Mouse (Mus musculus): ENCODE measurements around the gene Keap1. TPM values are rescaled to one million over a fixed set of nuclear protein-coding genes. Genes with fewer than 3 reads are reported as not detected.

Keap1 gene
- total RNA-seq, 1 experiment = 27.4 TPM

DNA sequence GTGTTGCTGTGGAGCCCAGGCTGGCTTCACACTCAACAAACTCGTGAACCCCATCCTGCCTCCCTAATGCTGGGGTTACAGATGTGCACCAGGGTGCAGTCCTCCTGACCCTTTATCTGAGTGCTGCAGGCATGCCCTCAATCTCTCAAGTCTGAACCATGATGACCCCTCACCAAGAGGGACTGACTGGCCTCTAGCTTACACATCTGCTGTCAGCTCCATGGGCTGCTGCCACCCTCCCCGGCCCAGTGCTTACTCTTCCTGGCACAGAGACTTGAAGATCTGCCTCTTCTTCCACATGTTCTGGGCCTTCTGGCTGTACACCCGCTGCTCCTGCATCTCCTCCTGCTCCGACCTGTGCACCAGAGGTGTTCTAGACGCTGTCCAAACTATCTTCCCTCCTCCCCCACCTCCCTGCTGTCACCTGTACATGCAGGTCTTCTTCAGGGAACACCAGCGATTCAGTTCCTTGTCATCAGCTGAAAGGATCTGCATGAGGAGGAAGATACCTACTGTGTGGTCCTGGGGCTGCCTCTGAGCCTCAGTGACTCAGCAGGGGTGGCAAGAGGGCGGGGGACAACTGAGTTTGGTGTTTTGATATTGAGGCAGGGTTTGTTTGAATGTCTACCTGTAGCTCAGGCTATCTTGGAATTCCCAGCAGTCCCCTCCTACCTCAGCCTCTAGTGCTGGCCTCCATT is 36.0 kb upstream of the Keap1 start:
- in situ Hi-C loops (cut with MboI; ENCODE audit: low sequenced_read_pairs in 2 of 2, unreplicated experiment in 2 of 2) = no loop called here
- no peak overlapping the region for H3K4me3 ChIP-seq (ENCODE audit: insufficient read depth in 1 of 2, low read depth in 1 of 2, low read length in 2 of 2, poor library complexity in 1 of 2, severe bottlenecking in 1 of 2)
- TF ChIP-seq HCFC1 (IDR thresholded peaks at IDR 0.05; ENCODE audit: borderline replicate concordance, insufficient read depth, low read length) (no peak), ZNF384 (IDR thresholded peaks at IDR 0.05; ENCODE audit: low read depth, low read length) (no peak)
- H3K9ac ChIP-seq (ENCODE audit: insufficient read depth, low read depth, low read length, poor library complexity, severe bottlenecking) = no peak overlapping the region
- DNase-seq (ENCODE audit: low read depth, low spot score) = no peak
- peaks cover 92% of the 10 kb centered on the region for H3K36me3 ChIP-seq (ENCODE audit: control insufficient read depth, insufficient read depth, low read length, poor library complexity, severe bottlenecking)
- H3K27ac ChIP-seq (ENCODE audit: insufficient read depth, low read depth, low read length, poor library complexity, severe bottlenecking) = no peak overlapping the region
- H3K4me1 ChIP-seq (ENCODE audit: control insufficient read depth in 2 of 2, insufficient read depth in 2 of 2, low read length in 2 of 2, poor library complexity in 1 of 2) = peaks cover 0 to 4% of the 10 kb centered on the region in 2 experiments; a peak in 1 of 4 replicates
- H3K9me3 ChIP-seq (ENCODE audit: control insufficient read depth, insufficient read depth, low read depth, low read length) = no peaks in the 10 kb centered on the region

DNA sequence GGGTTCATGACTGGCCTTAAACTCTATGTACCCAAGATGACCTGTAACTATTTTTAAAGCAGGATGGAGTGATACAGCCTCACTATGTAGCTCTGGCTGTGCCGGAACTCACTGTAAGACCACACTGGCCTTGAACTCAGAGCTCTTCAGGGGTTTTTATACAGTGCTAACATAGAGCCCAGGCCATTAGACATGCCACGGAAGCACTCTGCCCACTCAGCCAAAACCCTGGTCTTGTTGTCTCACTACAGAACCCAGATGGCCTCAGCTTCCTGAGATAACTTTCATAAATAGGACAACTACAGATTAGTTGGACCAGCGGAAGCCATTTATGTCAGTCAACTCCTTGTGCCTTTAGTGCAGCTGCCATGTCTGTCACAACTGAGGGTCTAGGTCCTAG is 35.2 kb upstream of the Keap1 start:
- H3K9ac ChIP-seq (ENCODE audit: insufficient read depth, low read depth, low read length, poor library complexity, severe bottlenecking) = no peak overlapping the region
- H3K9me3 ChIP-seq (ENCODE audit: control insufficient read depth, insufficient read depth, low read depth, low read length) = no peaks in the 10 kb centered on the region
- no peak for TF ChIP-seq ZC3H11A (IDR thresholded peaks at IDR 0.05; ENCODE audit: borderline replicate concordance, low read depth, low read length)
- no peak for TF ChIP-seq HCFC1 (IDR thresholded peaks at IDR 0.05; ENCODE audit: borderline replicate concordance, insufficient read depth, low read length)
- TF ChIP-seq MAFK (IDR thresholded peaks at IDR 0.05; ENCODE audit: insufficient read depth, low read depth, low read length) = no peak
- no peak for TF ChIP-seq ZNF384 (IDR thresholded peaks at IDR 0.05; ENCODE audit: low read depth, low read length)
- no peak for TF ChIP-seq CHD2 (IDR thresholded peaks at IDR 0.05; ENCODE audit: low read depth, low read length)
- DNase-seq (ENCODE audit: low read depth, low spot score) = no peak
- peaks cover 89% of the 10 kb centered on the region for H3K36me3 ChIP-seq (ENCODE audit: control insufficient read depth, insufficient read depth, low read length, poor library complexity, severe bottlenecking)
- no peak overlapping the region for H3K27ac ChIP-seq (ENCODE audit: insufficient read depth, low read depth, low read length, poor library complexity, severe bottlenecking)
- in situ Hi-C loops (cut with MboI; ENCODE audit: low sequenced_read_pairs in 2 of 2, unreplicated experiment in 2 of 2) = no loop called here
- H3K4me3 ChIP-seq (ENCODE audit: insufficient read depth in 1 of 2, low read depth in 1 of 2, low read length in 2 of 2, poor library complexity in 1 of 2, severe bottlenecking in 1 of 2) = no peak overlapping the region
- H3K4me1 ChIP-seq (ENCODE audit: control insufficient read depth in 2 of 2, insufficient read depth in 2 of 2, low read length in 2 of 2, poor library complexity in 1 of 2) = 0 out of 4 replicates have a peak, but pooled peaks cover 0 to 2% of the 10 kb centered on the region in 2 experiments

DNA sequence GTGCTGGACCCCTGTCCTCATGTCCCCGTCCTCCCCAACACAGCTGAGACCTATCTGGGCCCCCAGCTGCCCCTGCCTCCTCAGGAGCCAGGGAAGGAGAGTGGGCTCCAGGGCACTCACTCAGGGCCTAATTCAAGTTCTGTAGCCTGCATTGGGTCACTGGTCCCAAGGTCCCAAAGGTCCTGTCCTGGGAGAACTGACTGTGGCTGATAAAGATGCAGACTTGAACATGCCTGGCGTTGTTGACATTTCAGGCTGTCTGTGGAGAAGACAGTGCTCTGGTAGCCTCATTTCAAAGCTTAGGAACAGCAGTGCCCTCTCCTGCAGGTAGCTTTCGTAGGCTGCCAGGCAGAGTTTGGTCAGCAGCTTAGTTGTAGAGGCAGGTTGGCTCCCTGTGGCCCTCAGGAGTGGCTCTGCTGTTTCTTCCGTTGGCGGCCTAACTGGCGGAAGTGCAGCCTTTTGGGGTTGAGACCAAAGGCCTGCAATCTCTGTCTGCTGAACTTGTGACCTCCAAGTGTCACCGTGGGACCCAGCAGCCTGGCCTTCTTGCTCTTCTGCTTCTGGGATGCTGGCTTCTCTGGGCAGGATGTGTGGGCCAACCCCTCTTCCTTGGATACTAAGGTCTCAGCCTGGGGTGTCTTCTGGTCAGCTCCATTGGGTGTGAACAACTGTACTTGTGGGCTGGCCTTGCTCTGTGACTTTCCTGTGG is 34.5 kb upstream of the Keap1 start:
- Histone ChIP-seq H3K4me3 (ENCODE audit: insufficient read depth in 1 of 2, low read depth in 1 of 2, low read length in 2 of 2, poor library complexity in 1 of 2, severe bottlenecking in 1 of 2) (no peak overlapping the region), H3K9me3 (ENCODE audit: control insufficient read depth, insufficient read depth, low read depth, low read length) (no peaks in the 10 kb centered on the region), H3K4me1 (ENCODE audit: control insufficient read depth in 2 of 2, insufficient read depth in 2 of 2, low read length in 2 of 2, poor library complexity in 1 of 2) (0 out of 4 replicates have a peak, but pooled peaks cover 0 to 2% of the 10 kb centered on the region in 2 experiments), H3K9ac (ENCODE audit: insufficient read depth, low read depth, low read length, poor library complexity, severe bottlenecking) (no peak overlapping the region), H3K27ac (ENCODE audit: insufficient read depth, low read depth, low read length, poor library complexity, severe bottlenecking) (no peak overlapping the region), H3K36me3 (ENCODE audit: control insufficient read depth, insufficient read depth, low read length, poor library complexity, severe bottlenecking) (peaks cover 86% of the 10 kb centered on the region)
- in situ Hi-C loops (cut with MboI; ENCODE audit: low sequenced_read_pairs in 2 of 2, unreplicated experiment in 2 of 2) = no loop called here
- TF ChIP-seq CHD2 (IDR thresholded peaks at IDR 0.05; ENCODE audit: low read depth, low read length) (no peak), HCFC1 (IDR thresholded peaks at IDR 0.05; ENCODE audit: borderline replicate concordance, insufficient read depth, low read length) (no peak), ZC3H11A (IDR thresholded peaks at IDR 0.05; ENCODE audit: borderline replicate concordance, low read depth, low read length) (no peak), ZNF384 (IDR thresholded peaks at IDR 0.05; ENCODE audit: low read depth, low read length) (no peak), MAFK (IDR thresholded peaks at IDR 0.05; ENCODE audit: insufficient read depth, low read depth, low read length) (no peak)
- no peak for DNase-seq (ENCODE audit: low read depth, low spot score)

DNA sequence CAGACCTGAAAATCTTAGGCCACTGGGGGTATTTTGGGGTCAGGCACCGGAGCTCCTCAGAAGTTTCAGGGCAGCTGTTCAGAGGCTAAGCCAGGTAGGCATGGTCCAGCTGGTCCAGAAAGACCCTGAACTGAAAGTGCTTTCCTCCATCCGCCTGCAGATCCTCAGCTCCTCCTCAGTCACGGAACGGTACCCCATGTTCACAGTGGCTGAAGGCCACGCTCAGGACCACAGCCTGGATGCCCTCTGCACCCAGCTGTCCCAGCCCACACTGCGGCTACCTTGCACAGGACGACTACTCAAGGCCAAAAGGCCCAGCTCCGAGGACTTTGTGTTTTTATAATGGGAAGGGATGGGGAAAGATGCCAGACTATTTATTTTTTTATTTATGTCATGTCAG is 33.9 kb upstream of the Keap1 start:
- Histone ChIP-seq H3K4me3 (ENCODE audit: insufficient read depth in 1 of 2, low read depth in 1 of 2, low read length in 2 of 2, poor library complexity in 1 of 2, severe bottlenecking in 1 of 2) (no peak overlapping the region), H3K9ac (ENCODE audit: insufficient read depth, low read depth, low read length, poor library complexity, severe bottlenecking) (no peak overlapping the region), H3K9me3 (ENCODE audit: control insufficient read depth, insufficient read depth, low read depth, low read length) (no peaks in the 10 kb centered on the region), H3K27ac (ENCODE audit: insufficient read depth, low read depth, low read length, poor library complexity, severe bottlenecking) (no peak overlapping the region), H3K36me3 (ENCODE audit: control insufficient read depth, insufficient read depth, low read length, poor library complexity, severe bottlenecking) (peaks cover 87% of the 10 kb centered on the region), H3K4me1 (ENCODE audit: control insufficient read depth in 2 of 2, insufficient read depth in 2 of 2, low read length in 2 of 2, poor library complexity in 1 of 2) (0 out of 4 replicates have a peak, but pooled peaks cover 0 to 2% of the 10 kb centered on the region in 2 experiments)
- no peak for DNase-seq (ENCODE audit: low read depth, low spot score)
- TF ChIP-seq HCFC1 (IDR thresholded peaks at IDR 0.05; ENCODE audit: borderline replicate concordance, insufficient read depth, low read length) (no peak), ZC3H11A (IDR thresholded peaks at IDR 0.05; ENCODE audit: borderline replicate concordance, low read depth, low read length) (no peak), CHD2 (IDR thresholded peaks at IDR 0.05; ENCODE audit: low read depth, low read length) (no peak), ZNF384 (IDR thresholded peaks at IDR 0.05; ENCODE audit: low read depth, low read length) (no peak), MAFK (IDR thresholded peaks at IDR 0.05; ENCODE audit: insufficient read depth, low read depth, low read length) (no peak)
- in situ Hi-C loops (cut with MboI; ENCODE audit: low sequenced_read_pairs in 2 of 2, unreplicated experiment in 2 of 2) = no loop called here

Measured in ES-E14 (cell line).